Mouse (Mus musculus): ENCODE data around the gene Vmn1r64. TPM values are rescaled to one million over a fixed set of nuclear protein-coding genes. Genes with fewer than 3 reads are reported as not detected.
"Not testable (repeated sequence)": the region's sequence is repeated elsewhere in the genome, so short reads cannot be mapped to it uniquely, and the experiment has no call there.

Vmn1r64 gene
- polyA plus RNA-seq (2014; fragmentation: Nextera tagmentation; extraction: Ambion mirVana): not detected in 2 replicates

- H3K4me2 ChIP-seq (ENCODE audit: low read depth, low read length, severe bottlenecking): no peak within 1 kb of the TSS
- no peak within 1 kb of the TSS for H3K4me3 ChIP-seq (ENCODE audit: low read depth, low read length)
- no peak for DNase-seq (ENCODE audit: low spot score)
- no peaks in the 10 kb centered on the region for H3K36me3 ChIP-seq (ENCODE audit: control insufficient read depth, insufficient read depth, low read length)
- no peak for ATAC-seq (replicated peaks; ENCODE audit: low FRiP score)
- H3K9me3 ChIP-seq (ENCODE audit: control insufficient read depth, low read length): peaks cover 4% of the 10 kb centered on the region
- no peaks in the 10 kb centered on the region for H3K4me1 ChIP-seq (replicated peaks; ENCODE audit: control insufficient read depth, insufficient read depth, low read length)
- no peaks in the 10 kb centered on the region for H3K27me3 ChIP-seq (ENCODE audit: control insufficient read depth, insufficient read depth, low read length)
- H3K9ac ChIP-seq (ENCODE audit: low read length): no peak within 1 kb of the TSS
- no peak within 1 kb of the TSS for H3K27ac ChIP-seq (ENCODE audit: low read depth, low read length)
Observed at GRCm38 (mm10) chr7:5884442-5884841, at the start of gene Vmn1r64. Gene Vmn1r64 (minus strand): TSS chr7:5884542.

GRCm38 (mm10) chr7:5899238-5899637 lies 14.9 kb upstream of the Vmn1r64 start:
- Histone ChIP-seq H3K27me3 (ENCODE audit: control insufficient read depth, insufficient read depth, low read length) (no peaks in the 10 kb centered on the region), H3K9ac (ENCODE audit: low read length) (no peak overlapping the region), H3K4me3 (ENCODE audit: low read depth, low read length) (no peak overlapping the region), H3K4me2 (ENCODE audit: low read depth, low read length, severe bottlenecking) (no peak overlapping the region), H3K27ac (ENCODE audit: low read depth, low read length) (no peak overlapping the region), H3K4me1 (replicated peaks; ENCODE audit: control insufficient read depth, insufficient read depth, low read length) (no peaks in the 10 kb centered on the region), H3K9me3 (ENCODE audit: control insufficient read depth, low read length) (peaks cover 3% of the 10 kb centered on the region; the same call in 1 of the 2 replicates), H3K36me3 (ENCODE audit: control insufficient read depth, insufficient read depth, low read length) (no peaks in the 10 kb centered on the region)
- DNase-seq (ENCODE audit: low spot score) (no peak), ATAC-seq (replicated peaks; ENCODE audit: low FRiP score) (no peak)
- WGBS: 78% methylated on average over 4 of the region's 4 CpGs

- H3K4me3 ChIP-seq (ENCODE audit: low read depth, low read length); H3K27me3 ChIP-seq (ENCODE audit: control insufficient read depth, insufficient read depth, low read length); H3K36me3 ChIP-seq (ENCODE audit: control insufficient read depth, insufficient read depth, low read length); ATAC-seq (replicated peaks; ENCODE audit: low FRiP score); H3K9ac ChIP-seq (ENCODE audit: low read length); H3K27ac ChIP-seq (ENCODE audit: low read depth, low read length); H3K9me3 ChIP-seq (ENCODE audit: control insufficient read depth, low read length); DNase-seq (ENCODE audit: low spot score); H3K4me2 ChIP-seq (ENCODE audit: low read depth, low read length, severe bottlenecking); H3K4me1 ChIP-seq (replicated peaks; ENCODE audit: control insufficient read depth, insufficient read depth, low read length): not testable (repeated sequence)
- 78% methylated on average over 2 of the region's 2 CpGs for WGBS
Observed at GRCm38 (mm10) chr7:5897245-5897644, 12.9 kb upstream of the Vmn1r64 start.

Other genes starting within 250 kb of the Vmn1r64 start
- gene Vmn1r62, start 210.9 kb downstream of the Vmn1r64 start, polyA plus RNA-seq (2014; fragmentation: Nextera tagmentation; extraction: Ambion mirVana): not detected in 2 replicates
- not detected in 2 replicates for gene Vmn1r63, start 79.1 kb downstream of the Vmn1r64 start, polyA plus RNA-seq (2014; fragmentation: Nextera tagmentation; extraction: Ambion mirVana)
- gene Vmn1r65, start 126.5 kb upstream of the Vmn1r64 start, polyA plus RNA-seq (2014; fragmentation: Nextera tagmentation; extraction: Ambion mirVana): not detected in 2 replicates
- gene Nlrp4c, start 160.6 kb upstream of the Vmn1r64 start, polyA plus RNA-seq (2014; fragmentation: Nextera tagmentation; extraction: Ambion mirVana): not detected in 2 replicates

All from forebrain, embryonic 11.5 days (tissue).